Comparison of ENCODE assay signal across 7 mouse cellular contexts in genomic region chr10:75517073-75517757, GRCm38 (mm10). TPM values are rescaled to one million over a fixed set of nuclear protein-coding genes. Genes with fewer than 3 reads are reported as not detected.
DNase-seq lines count a peak whose midpoint lies in the region; ATAC-seq lines count a peak whose summit lies in the region.

TSS of gene Snrpd3 (plus strand) at chr10:75517551.

- peak; percentile 83 to 86 for DNase-seq in adrenal gland, adult 18-20 months (ENCODE audit: low spot score in 2 of 2)
- peak; percentile 97 for DNase-seq in embryo, embryonic 11 days
- DNase-seq in gastrocnemius, postnatal 36 days: peak; percentile 87 to 92
- DNase-seq in left cerebral cortex, postnatal 25 days (ENCODE audit: low spot score in 2 of 2): peak; percentile 87 to 96
- DNase-seq in midbrain, embryonic 10.5 days (ENCODE audit: low spot score): peak; percentile 96
- peak; percentile 88 for DNase-seq in right cerebral cortex, postnatal 4 days

- H3K9me3 ChIP-seq in intestine, embryonic 15.5 days: no peaks in the 10 kb centered on the region
- H3K9me3 ChIP-seq in midbrain, embryonic 10.5 days (replicated peaks): no peaks in the 10 kb centered on the region

- intact Hi-C loops in gastrocnemius, postnatal 36 days (cut with DNase I): no loop called here
- intact Hi-C loops in left cerebral cortex, postnatal 25 days (cut with DNase I): loop anchor here (2.0 to 5.0 kb wide), 2 partner anchors 40 to 185 kb away; no protein-coding TSS in a partner anchor

- WGBS in intestine, embryonic 15.5 days: 0% methylated on average over 42 of the region's 52 CpGs
- WGBS in midbrain, embryonic 10.5 days: under 1% methylated on average over 49 of the region's 52 CpGs

- H3K4me2 ChIP-seq in intestine, embryonic 15.5 days (replicated peaks): peak within 1 kb of the TSS; percentile 70

- H3K4me1 ChIP-seq in intestine, embryonic 15.5 days (replicated peaks): peaks cover 26% of the 10 kb centered on the region; the same call in 1 of the 2 replicates
- peaks cover 32% of the 10 kb centered on the region for H3K4me1 ChIP-seq in midbrain, embryonic 10.5 days

- peaks cover 17% of the 10 kb centered on the region for H3K36me3 ChIP-seq in intestine, embryonic 15.5 days
- peaks cover 35% of the 10 kb centered on the region for H3K36me3 ChIP-seq in midbrain, embryonic 10.5 days

- peak within 1 kb of the TSS; percentile 93 for H3K4me3 ChIP-seq in intestine, embryonic 15.5 days (replicated peaks)
- H3K4me3 ChIP-seq in midbrain, embryonic 10.5 days: peak within 1 kb of the TSS; percentile 90

- peak; percentile 95 for ATAC-seq in intestine, embryonic 15.5 days

- no peaks in the 10 kb centered on the region for H3K27me3 ChIP-seq in intestine, embryonic 15.5 days (replicated peaks)
- H3K27me3 ChIP-seq in midbrain, embryonic 10.5 days (ENCODE audit: low read depth, poor library complexity, severe bottlenecking): no peaks in the 10 kb centered on the region

- H3K9ac ChIP-seq in intestine, embryonic 15.5 days: peak within 1 kb of the TSS; percentile 99

- peak within 1 kb of the TSS; percentile 99 for H3K27ac ChIP-seq in intestine, embryonic 15.5 days
- H3K27ac ChIP-seq in midbrain, embryonic 10.5 days (replicated peaks): peak within 1 kb of the TSS; percentile 96

RNA-seq across cellular contexts. Expression of gene Snrpd3, which starts in this region (rescaled TPM):
- total RNA-seq in adrenal gland, adult 18-20 months (2021): 10 to 100 TPM; 86.1 to 87.1 TPM
- 10 to 100 TPM; 62.0 to 74.5 TPM for total RNA-seq in gastrocnemius, postnatal 36 days (2021)
- polyA plus RNA-seq in intestine, embryonic 15.5 days (2015; fragmentation: Nextera tagmentation; extraction: Ambion mirVana): 147 and 156 TPM in 2 replicates
- 10 to 100 TPM; 71.6 to 77.3 TPM for total RNA-seq in left cerebral cortex, postnatal 25 days (2021)
- 271 and 281 TPM in 2 replicates for polyA plus RNA-seq in midbrain, embryonic 10.5 days (2016; fragmentation: Nextera tagmentation; extraction: Ambion mirVana)

Comparison
In these comparisons a context has a peak if more than half of its experiments do, and no peak if none do; other contexts are left out.
1. Peak in every context shown above with its lines: DNase-seq, ATAC-seq, H3K4me3 ChIP-seq and H3K27ac ChIP-seq.